Mouse (Mus musculus) midbrain, embryonic 12.5 days (tissue): Measurements from ENCODE around the gene Snd1. TPM values are rescaled to one million over a fixed set of nuclear protein-coding genes. Genes with fewer than 3 reads are reported as not detected.

Experiments
- ATAC-seq: fragments of 200-750 bp; cut with Nextera tagmentation; 2 replicates; pipeline ENCODE4 v1.8.0; 2017; ENCODE audit warnings: low read depth, moderate TSS enrichment, moderate library complexity; ENCODE audit not compliant: low FRiP score
- H3K27ac ChIP-seq: fragments of 300-500 bp; sonication (generic); replicated peaks from 2 replicates; pipeline ENCODE4 v1.5.1; 2016; ENCODE audit warnings: mild to moderate bottlenecking
- H3K27me3 ChIP-seq: fragments of 300-500 bp; sonication (generic); 2 replicates; pipeline ENCODE4 v1.6.1; 2016; ENCODE audit warnings: mild to moderate bottlenecking
- H3K36me3 ChIP-seq: fragments of 300-500 bp; sonication (generic); 2 replicates; pipeline ENCODE4 v1.6.1; 2016
- H3K4me1 ChIP-seq: fragments of 300-500 bp; sonication (generic); 2 replicates; pipeline ENCODE4 v1.6.1; 2016
- H3K4me2 ChIP-seq: fragments of 300-500 bp; sonication (generic); replicated peaks from 2 replicates; pipeline ENCODE4 v1.6.1; 2016; ENCODE audit warnings: mild to moderate bottlenecking, moderate library complexity
- H3K4me3 ChIP-seq: fragments of 300-500 bp; sonication (generic); 2 replicates; pipeline ENCODE4 v1.5.1; 2016; ENCODE audit warnings: mild to moderate bottlenecking
- H3K9ac ChIP-seq: fragments of 300-500 bp; sonication (generic); replicated peaks from 2 replicates; pipeline ENCODE4 v1.6.1; 2016; ENCODE audit warnings: mild to moderate bottlenecking, moderate library complexity
- H3K9me3 ChIP-seq: fragments of 300-500 bp; sonication (generic); 2 replicates; pipeline ENCODE4 v1.6.1; 2016; ENCODE audit warnings: mild to moderate bottlenecking
- WGBS: fragments of 180-500 bp; shearing (Covaris S2); methylation state at CpG from one replicate; pipeline ENCODE4 v1.1.7; 2016; 5-methylcytosine and 5-hydroxymethylcytosine counted together
- polyA plus RNA-seq: library from polyadenylated mRNA; unstranded; fragments of >200 nt; fragmentation: Nextera tagmentation; extraction: Ambion mirVana; gene quantifications from 2 replicates; pipeline ENCODE4 v1.2.1, GENCODE M21; 2016

The Snd1 gene
- polyA plus RNA-seq, 1 experiment from 2014 or later = 106 TPM

- no peak overlapping the region for H3K4me2 ChIP-seq
- H3K4me1 ChIP-seq = no peaks in the 10 kb centered on the region
- no peaks in the 10 kb centered on the region for H3K36me3 ChIP-seq
- WGBS = 95% methylated on average over 3 of the region's 3 CpGs
- no peak for ATAC-seq
- no peaks in the 10 kb centered on the region for H3K27me3 ChIP-seq
- no peak overlapping the region for H3K4me3 ChIP-seq
- H3K9ac ChIP-seq = no peak overlapping the region
- no peaks in the 10 kb centered on the region for H3K9me3 ChIP-seq
- no peak overlapping the region for H3K27ac ChIP-seq
Measured at GRCm38 (mm10) chr6:28582847-28583246, 107.9 kb downstream of the Snd1 start.

GRCm38 (mm10) chr6:28583399-28583798, 108.5 kb downstream of the Snd1 start:
- no peak for ATAC-seq
- Histone ChIP-seq H3K27me3 (no peaks in the 10 kb centered on the region), H3K4me3 (no peak overlapping the region), H3K9ac (no peak overlapping the region), H3K4me2 (no peak overlapping the region), H3K9me3 (no peaks in the 10 kb centered on the region), H3K36me3 (no peaks in the 10 kb centered on the region), H3K4me1 (peaks cover 4% of the 10 kb centered on the region; the same call in 1 of the 2 replicates), H3K27ac (no peak overlapping the region)
- WGBS = 82% methylated on average over 2 of the region's 2 CpGs

- Histone ChIP-seq H3K9me3 (no peaks in the 10 kb centered on the region), H3K4me1 (peaks cover 6% of the 10 kb centered on the region; the same call in 1 of the 2 replicates), H3K36me3 (no peaks in the 10 kb centered on the region), H3K4me2 (no peak overlapping the region), H3K9ac (no peak overlapping the region), H3K27me3 (no peaks in the 10 kb centered on the region), H3K4me3 (no peak overlapping the region), H3K27ac (no peak overlapping the region)
- no peak for ATAC-seq
- 94% methylated on average over 3 of the region's 3 CpGs for WGBS
Measured at GRCm38 (mm10) chr6:28586806-28587205, 111.9 kb downstream of the Snd1 start.

GRCm38 (mm10) chr6:28588494-28589171, 113.7 kb downstream of the Snd1 start:
- H3K9me3 ChIP-seq = no peaks in the 10 kb centered on the region
- H3K9ac ChIP-seq = no peak overlapping the region
- H3K27me3 ChIP-seq = no peaks in the 10 kb centered on the region
- no peak overlapping the region for H3K4me3 ChIP-seq
- H3K4me2 ChIP-seq = no peak overlapping the region
- H3K27ac ChIP-seq = no peak overlapping the region
- WGBS = 88% methylated on average over 5 of the region's 5 CpGs
- no peak for ATAC-seq
- no peaks in the 10 kb centered on the region for H3K36me3 ChIP-seq
- H3K4me1 ChIP-seq = peaks cover 6% of the 10 kb centered on the region; the same call in 1 of the 2 replicates

GRCm38 (mm10) chr6:28592323-28592893, 117.5 kb downstream of the Snd1 start:
- Histone ChIP-seq H3K27ac (no peak overlapping the region), H3K9me3 (no peaks in the 10 kb centered on the region), H3K36me3 (no peaks in the 10 kb centered on the region), H3K27me3 (no peaks in the 10 kb centered on the region), H3K4me1 (peaks cover 6% of the 10 kb centered on the region; the same call in 1 of the 2 replicates), H3K4me3 (no peak overlapping the region), H3K9ac (no peak overlapping the region), H3K4me2 (no peak overlapping the region)
- WGBS = 97% methylated on average over 3 of the region's 3 CpGs
- ATAC-seq = no peak

- H3K9me3 ChIP-seq = no peaks in the 10 kb centered on the region
- no peaks in the 10 kb centered on the region for H3K36me3 ChIP-seq
- WGBS = 88% methylated on average over 3 of the region's 3 CpGs
- H3K4me3 ChIP-seq = no peak overlapping the region
- no peaks in the 10 kb centered on the region for H3K27me3 ChIP-seq
- no peak overlapping the region for H3K4me2 ChIP-seq
- no peak overlapping the region for H3K9ac ChIP-seq
- H3K27ac ChIP-seq = no peak overlapping the region
- H3K4me1 ChIP-seq = no peaks in the 10 kb centered on the region; the same call in 1 of the 2 replicates
- ATAC-seq = no peak
Measured at GRCm38 (mm10) chr6:28593708-28594107, 118.8 kb downstream of the Snd1 start.

- Histone ChIP-seq H3K4me2 (no peak overlapping the region), H3K27me3 (no peaks in the 10 kb centered on the region), H3K9ac (no peak overlapping the region), H3K36me3 (no peaks in the 10 kb centered on the region), H3K4me3 (no peak overlapping the region), H3K27ac (no peak overlapping the region), H3K4me1 (0 out of 2 replicates have a peak, but pooled peaks cover 2% of the 10 kb centered on the region), H3K9me3 (no peaks in the 10 kb centered on the region)
- ATAC-seq = no peak
- WGBS = 94% methylated on average over 4 of the region's 4 CpGs
Measured at GRCm38 (mm10) chr6:28594759-28595158, 119.8 kb downstream of the Snd1 start.

GRCm38 (mm10) chr6:28595231-28595630, 120.3 kb downstream of the Snd1 start:
- Histone ChIP-seq H3K4me1 (0 out of 2 replicates have a peak, but pooled peaks cover 3% of the 10 kb centered on the region), H3K27me3 (no peaks in the 10 kb centered on the region), H3K9ac (no peak overlapping the region), H3K4me3 (no peak overlapping the region), H3K4me2 (no peak overlapping the region), H3K36me3 (no peaks in the 10 kb centered on the region), H3K27ac (no peak overlapping the region), H3K9me3 (no peaks in the 10 kb centered on the region)
- WGBS = 81% methylated on average over 1 of the region's 1 CpGs
- no peak for ATAC-seq

GRCm38 (mm10) chr6:28597266-28597665, 122.3 kb downstream of the Snd1 start:
- H3K27ac ChIP-seq = no peak overlapping the region
- no peak overlapping the region for H3K4me2 ChIP-seq
- H3K4me1 ChIP-seq = 0 out of 2 replicates have a peak, but pooled peaks cover 3% of the 10 kb centered on the region
- H3K9ac ChIP-seq = no peak overlapping the region
- H3K36me3 ChIP-seq = no peaks in the 10 kb centered on the region
- H3K9me3 ChIP-seq = no peaks in the 10 kb centered on the region
- H3K4me3 ChIP-seq = no peak overlapping the region
- 76% methylated on average over 5 of the region's 5 CpGs for WGBS
- no peak for ATAC-seq
- no peaks in the 10 kb centered on the region for H3K27me3 ChIP-seq

- Histone ChIP-seq H3K4me2 (no peak overlapping the region), H3K9ac (no peak overlapping the region), H3K27me3 (no peaks in the 10 kb centered on the region), H3K4me3 (no peak overlapping the region), H3K36me3 (no peaks in the 10 kb centered on the region), H3K4me1 (0 out of 2 replicates have a peak, but pooled peaks cover 6% of the 10 kb centered on the region), H3K27ac (no peak overlapping the region), H3K9me3 (no peaks in the 10 kb centered on the region)
- 94% methylated on average over 5 of the region's 5 CpGs for WGBS
- no peak for ATAC-seq
Measured at GRCm38 (mm10) chr6:28599120-28599519, 124.2 kb downstream of the Snd1 start.

GRCm38 (mm10) chr6:28600404-28600803, 125.5 kb downstream of the Snd1 start:
- 0 out of 2 replicates have a peak, but pooled peaks cover 6% of the 10 kb centered on the region for H3K4me1 ChIP-seq
- H3K9ac ChIP-seq = no peak overlapping the region
- no peaks in the 10 kb centered on the region for H3K27me3 ChIP-seq
- no peaks in the 10 kb centered on the region for H3K9me3 ChIP-seq
- H3K27ac ChIP-seq = no peak overlapping the region
- no peak overlapping the region for H3K4me3 ChIP-seq
- H3K4me2 ChIP-seq = no peak overlapping the region
- ATAC-seq = no peak
- H3K36me3 ChIP-seq = no peaks in the 10 kb centered on the region

- Histone ChIP-seq H3K36me3 (no peaks in the 10 kb centered on the region), H3K4me1 (0 out of 2 replicates have a peak, but pooled peaks cover 6% of the 10 kb centered on the region), H3K9ac (no peak overlapping the region), H3K27ac (no peak overlapping the region), H3K4me3 (no peak overlapping the region), H3K9me3 (no peaks in the 10 kb centered on the region), H3K27me3 (no peaks in the 10 kb centered on the region), H3K4me2 (no peak overlapping the region)
- WGBS = 82% methylated on average over 3 of the region's 3 CpGs
- no peak for ATAC-seq
Measured at GRCm38 (mm10) chr6:28603401-28603800, 128.5 kb downstream of the Snd1 start.
